Mouse (Mus musculus): ENCODE data around the gene Iqsec1.

GRCm38 (mm10) chr6:90698843-90699242 lies 289.6 kb downstream of the Iqsec1 start:
- TF ChIP-seq POLR2A (IDR thresholded peaks at IDR 0.05; ENCODE audit: extremely low read depth, insufficient read depth, low read length) (no peak), CTCF (IDR thresholded peaks at IDR 0.05; ENCODE audit: low read depth, low read length) (no peak)
